Mouse (Mus musculus) cerebral cortex, adult 2 months (tissue): ENCODE results near the gene Mgat4e.

Experiments used
- WGBS: fragments of 180-500 bp; shearing (Covaris S2); methylation state at CpG from one replicate; pipeline ENCODE4 v1.1.7; 2018; 5-methylcytosine and 5-hydroxymethylcytosine counted together

Gene Mgat4e

DNA sequence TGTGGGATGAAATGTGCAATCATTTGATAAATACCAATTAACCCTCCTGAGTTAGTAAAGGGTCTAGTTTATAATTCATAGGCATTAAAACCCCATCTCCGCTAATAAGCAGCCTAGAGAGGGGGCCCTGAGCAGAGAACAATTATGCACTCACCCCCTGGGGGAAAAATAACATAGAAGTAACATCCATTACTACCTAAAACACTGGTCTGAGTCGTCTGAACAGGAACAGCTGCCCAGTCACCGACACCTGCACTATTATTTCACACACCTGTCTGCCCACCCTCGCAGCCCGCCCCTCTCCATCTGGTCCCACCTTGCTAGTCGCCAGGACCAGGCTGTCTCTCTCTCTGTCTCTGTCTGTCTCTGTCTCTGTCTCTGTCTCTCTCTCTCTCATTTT is 36.9 kb downstream of the Mgat4e start:
- 66% methylated on average over 6 of the region's 6 CpGs for WGBS

DNA sequence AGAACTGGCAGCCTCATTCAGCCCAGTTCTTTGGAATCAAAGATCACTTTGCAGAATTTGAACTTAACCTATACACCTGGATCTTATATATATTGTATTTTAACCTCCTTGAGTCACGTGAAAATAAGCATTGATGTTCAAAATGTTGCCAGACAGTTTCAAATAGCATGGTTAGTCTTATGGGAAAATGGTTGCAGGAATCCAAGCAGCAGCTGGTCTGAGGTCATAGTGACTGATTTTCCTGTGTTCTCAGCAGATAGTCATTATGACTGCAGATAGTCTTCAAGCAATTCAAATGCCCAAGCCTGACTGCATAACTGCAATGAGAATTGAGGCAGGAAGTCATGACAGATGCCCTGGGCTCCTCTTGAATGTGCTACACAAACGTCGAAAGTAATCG is 37.3 kb downstream of the Mgat4e start:
- 69% methylated on average over 4 of the region's 4 CpGs for WGBS

GRCm38 (mm10) chr1:134510018-134510417 is 39.5 kb downstream of the Mgat4e start:
- 78% methylated on average over 7 of the region's 7 CpGs for WGBS

GRCm38 (mm10) chr1:134506201-134506600 is 43.3 kb downstream of the Mgat4e start:
- 95% methylated on average over 8 of the region's 8 CpGs for WGBS

GRCm38 (mm10) chr1:134500916-134501315 is 48.6 kb downstream of the Mgat4e start:
- WGBS = 86% methylated on average over 1 of the region's 1 CpGs

- WGBS = 80% methylated on average over 10 of the region's 10 CpGs
Observed at GRCm38 (mm10) chr1:134495991-134496390, 53.5 kb downstream of the Mgat4e start.

DNA sequence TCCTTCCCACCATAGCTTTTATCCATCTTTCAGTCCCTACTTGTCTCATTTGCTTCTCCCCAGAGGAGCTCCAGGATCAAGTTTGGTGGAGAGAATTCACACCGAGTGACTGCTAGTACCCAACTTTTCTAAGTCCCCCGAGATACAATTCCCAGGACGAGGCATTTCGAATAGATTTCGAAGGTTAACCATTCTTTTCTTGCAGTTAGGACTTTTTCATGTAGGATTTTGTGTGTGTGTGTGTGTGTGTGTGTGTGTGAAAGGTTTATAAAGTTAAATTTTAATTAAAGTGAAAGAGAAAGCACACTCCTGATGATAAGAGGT is 54.3 kb downstream of the Mgat4e start:
- 9% methylated on average over 5 of the region's 5 CpGs for WGBS

DNA sequence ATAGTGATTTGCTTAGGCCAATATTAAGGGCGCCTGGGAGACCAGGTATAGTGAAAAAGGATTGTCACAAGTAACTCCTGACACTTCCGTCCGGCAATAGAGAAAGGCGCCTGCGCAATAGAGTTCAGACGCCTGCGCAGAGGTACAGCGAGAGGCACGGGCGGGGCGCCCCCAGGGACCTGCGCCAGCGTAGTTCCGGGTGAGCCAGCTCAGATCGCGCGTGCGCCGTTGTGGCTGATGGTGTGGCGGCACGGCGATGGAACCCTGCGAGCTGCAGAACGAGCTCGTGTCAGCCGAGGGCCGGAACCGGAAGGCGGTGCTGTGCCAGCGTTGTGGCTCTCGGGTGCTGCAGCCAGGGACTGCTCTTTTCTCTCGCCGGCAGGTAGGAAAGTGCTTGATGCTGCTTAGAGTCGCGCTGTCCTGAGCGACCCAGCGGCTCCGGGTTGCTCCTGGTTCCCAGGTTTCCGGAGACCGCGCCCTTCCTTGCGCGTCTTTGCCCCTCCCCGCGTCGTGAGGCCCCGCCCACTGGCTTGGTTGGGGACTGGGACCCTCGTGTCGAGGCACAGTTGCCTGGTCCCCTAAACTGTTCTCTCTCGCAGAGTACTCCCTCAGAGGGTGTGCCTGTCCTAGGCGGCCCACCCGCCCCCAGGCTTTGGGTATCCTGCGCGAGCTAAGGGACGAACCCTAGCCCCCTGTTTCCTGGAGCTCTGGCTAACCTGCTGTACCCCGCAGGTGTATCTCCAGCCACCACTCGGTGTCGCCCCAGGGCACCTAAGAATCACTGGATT is 54.9 kb downstream of the Mgat4e start, which contains the start of gene Rabif:
Gene Rabif (plus strand): TSS at position 221 of the 788 bp plus-strand sequence.
- WGBS = under 1% methylated on average over 58 of the region's 58 CpGs

DNA sequence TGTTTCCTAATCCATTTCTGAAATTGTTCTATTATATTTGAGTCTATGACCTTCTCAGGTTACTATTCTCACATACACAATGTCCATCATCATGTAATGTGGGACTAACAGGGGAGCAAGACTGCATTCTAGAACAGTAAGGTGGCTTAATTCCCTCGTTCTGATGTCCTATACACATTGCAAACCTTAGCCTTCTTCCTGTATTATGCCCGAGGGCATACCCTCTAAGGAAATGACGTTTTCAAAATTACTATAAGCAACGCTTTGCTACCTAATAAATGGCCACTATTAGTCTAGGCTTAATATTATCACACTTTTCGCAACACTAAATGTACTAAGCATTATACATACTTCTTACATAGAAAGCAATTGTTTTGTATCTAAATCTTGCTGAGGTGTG is 55.5 kb downstream of the Mgat4e start:
- WGBS = 11% methylated on average over 5 of the region's 5 CpGs

DNA sequence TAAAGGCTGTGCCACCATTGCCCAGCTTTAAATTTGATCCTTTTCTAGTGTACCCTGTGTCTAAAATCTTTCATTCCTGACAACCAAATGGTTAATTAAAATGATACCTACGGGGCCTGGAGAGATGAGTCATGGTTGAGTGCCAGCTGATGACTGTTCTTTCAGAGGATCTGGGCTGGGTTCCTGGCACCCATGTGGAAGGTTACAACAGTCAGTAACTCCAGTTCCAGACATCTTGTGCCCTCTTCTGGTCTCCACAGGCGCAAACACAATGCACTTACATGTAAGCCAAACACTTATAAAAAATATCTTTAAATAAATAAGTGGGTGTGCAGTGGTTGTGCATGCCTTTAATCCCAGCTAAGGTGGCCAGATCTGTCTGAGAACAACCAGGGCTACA is 56.0 kb downstream of the Mgat4e start:
- WGBS = 62% methylated on average over 2 of the region's 2 CpGs

- WGBS = 63% methylated on average over 7 of the region's 7 CpGs
Observed at GRCm38 (mm10) chr1:134492276-134492675, 57.2 kb downstream of the Mgat4e start.
